Mouse (Mus musculus) frontal cortex, postnatal 25 days (tissue): ENCODE data around the gene Polr3b.

ENCODE experiments used
- DNase-seq, 2 experiments: peaks; one replicate each; pipeline ENCODE4 v3.0.0; 2022; ENCODE audit warnings: low spot score in 2 of 2

Polr3b gene

GRCm38 (mm10) chr10:84665713-84666260 lies 43.7 kb downstream of the Polr3b start:
- no peak for DNase-seq

GRCm38 (mm10) chr10:84675653-84676052 lies 53.6 kb downstream of the Polr3b start:
- no peak for DNase-seq

GRCm38 (mm10) chr10:84676511-84676910 lies 54.4 kb downstream of the Polr3b start:
- DNase-seq = no peak

- DNase-seq = no peak
These were observed 55.8 kb downstream of the Polr3b start for GRCm38 (mm10) chr10:84677871-84678270.

- DNase-seq = no peak
These were observed 56.3 kb downstream of the Polr3b start for GRCm38 (mm10) chr10:84678441-84678840.

- DNase-seq = no peak
These were observed 63.5 kb downstream of the Polr3b start for GRCm38 (mm10) chr10:84685444-84686121.

- DNase-seq = no peak
These were observed 64.0 kb downstream of the Polr3b start for GRCm38 (mm10) chr10:84686122-84686497.

GRCm38 (mm10) chr10:84686705-84687104 lies 64.6 kb downstream of the Polr3b start:
- DNase-seq = no peak

GRCm38 (mm10) chr10:84687736-84688135 lies 65.6 kb downstream of the Polr3b start:
- DNase-seq = no peak

- no peak for DNase-seq
These were observed 67.8 kb downstream of the Polr3b start for GRCm38 (mm10) chr10:84689846-84690245.

GRCm38 (mm10) chr10:84690818-84691217 lies 68.7 kb downstream of the Polr3b start:
- DNase-seq = no peak

- DNase-seq = no peak
These were observed 69.6 kb downstream of the Polr3b start for GRCm38 (mm10) chr10:84691692-84692091.

GRCm38 (mm10) chr10:84693841-84694638 lies 71.9 kb downstream of the Polr3b start:
- no peak for DNase-seq

- DNase-seq = no peak
These were observed 78.3 kb downstream of the Polr3b start for GRCm38 (mm10) chr10:84700236-84700987.

GRCm38 (mm10) chr10:84701110-84701509 lies 79.0 kb downstream of the Polr3b start:
- no peak for DNase-seq

GRCm38 (mm10) chr10:84702115-84702514 lies 80.0 kb downstream of the Polr3b start:
- DNase-seq = no peak

- DNase-seq = no peak
These were observed 82.5 kb downstream of the Polr3b start for GRCm38 (mm10) chr10:84704594-84704993.

- no peak for DNase-seq
These were observed 83.1 kb downstream of the Polr3b start for GRCm38 (mm10) chr10:84705234-84705633.

GRCm38 (mm10) chr10:84706543-84706942 lies 84.5 kb downstream of the Polr3b start:
- no peak for DNase-seq

- no peak for DNase-seq
These were observed 85.1 kb downstream of the Polr3b start for GRCm38 (mm10) chr10:84707226-84707625.

- no peak for DNase-seq
These were observed 85.8 kb downstream of the Polr3b start for GRCm38 (mm10) chr10:84707752-84708530.
